Mouse (Mus musculus): ENCODE data around the gene Fbxw21. TPM values are rescaled to one million over a fixed set of nuclear protein-coding genes. Genes with fewer than 3 reads are reported as not detected.

Gene Fbxw21
- total RNA-seq, 2 experiments from 2014 or later, result not detected

- no peak for ATAC-seq (replicated peaks; ENCODE audit: low FRiP score, poor library complexity, severe bottlenecking)
These were observed 67.9 kb downstream of the Fbxw21 start for GRCm38 (mm10) chr9:109093786-109094552.

- ATAC-seq (replicated peaks; ENCODE audit: low FRiP score, poor library complexity, severe bottlenecking), result no peak
These were observed 69.0 kb downstream of the Fbxw21 start for GRCm38 (mm10) chr9:109092799-109093198.

GRCm38 (mm10) chr9:109091802-109092201 lies 70.0 kb downstream of the Fbxw21 start:
- no peak for ATAC-seq (replicated peaks; ENCODE audit: low FRiP score, poor library complexity, severe bottlenecking)

GRCm38 (mm10) chr9:109090446-109090845 lies 71.4 kb downstream of the Fbxw21 start:
- no peak for ATAC-seq (replicated peaks; ENCODE audit: low FRiP score, poor library complexity, severe bottlenecking)

Other genes starting within 250 kb of the Fbxw21 start
- not detected in 2 replicates for gene Tmem89, start 247.4 kb downstream of the Fbxw21 start, total RNA-seq (2015; ENCODE audit: low replicate concordance)
- not detected in 2 replicates for gene Tmem89, start 247.4 kb downstream of the Fbxw21 start, total RNA-seq (2017; ENCODE audit: low replicate concordance)
- gene Uqcrc1, start 225.4 kb downstream of the Fbxw21 start, total RNA-seq (2015; ENCODE audit: low replicate concordance), result 24.2 and 31.5 TPM in 2 replicates
- 55.1 and 79.9 TPM in 2 replicates for gene Uqcrc1, start 225.4 kb downstream of the Fbxw21 start, total RNA-seq (2017; ENCODE audit: low replicate concordance)
- gene Col7a1, start 208.5 kb downstream of the Fbxw21 start, total RNA-seq (2015; ENCODE audit: low replicate concordance), result under 0.01 TPM in 1 of 2 replicates, not detected in the other
- 0.17 and 1.4 TPM in 2 replicates for gene Col7a1, start 208.5 kb downstream of the Fbxw21 start, total RNA-seq (2017; ENCODE audit: low replicate concordance)
- not detected in 2 replicates for gene Ucn2, start 176.0 kb downstream of the Fbxw21 start, total RNA-seq (2015; ENCODE audit: low replicate concordance)
- gene Ucn2, start 176.0 kb downstream of the Fbxw21 start, total RNA-seq (2017; ENCODE audit: low replicate concordance), result not detected in 2 replicates
- 3.1 and 13.3 TPM in 2 replicates for gene Pfkfb4, start 170.3 kb downstream of the Fbxw21 start, total RNA-seq (2015; ENCODE audit: low replicate concordance)
- 7.9 and 12.3 TPM in 2 replicates for gene Pfkfb4, start 170.3 kb downstream of the Fbxw21 start, total RNA-seq (2017; ENCODE audit: low replicate concordance)
- gene Shisa5, start 123.5 kb downstream of the Fbxw21 start, total RNA-seq (2015; ENCODE audit: low replicate concordance), result 14.6 and 20.3 TPM in 2 replicates
- gene Shisa5, start 123.5 kb downstream of the Fbxw21 start, total RNA-seq (2017; ENCODE audit: low replicate concordance), result 13.9 and 51.4 TPM in 2 replicates
- gene Trex1, start 102.3 kb downstream of the Fbxw21 start, total RNA-seq (2015; ENCODE audit: low replicate concordance), result 7.3 and 19.6 TPM in 2 replicates
- gene Trex1, start 102.3 kb downstream of the Fbxw21 start, total RNA-seq (2017; ENCODE audit: low replicate concordance), result 1.7 and 4.2 TPM in 2 replicates
- 4.2 TPM in 1 of 2 replicates, not detected in the other for gene Atrip, start 87.9 kb downstream of the Fbxw21 start, total RNA-seq (2015; ENCODE audit: low replicate concordance)
- gene Atrip, start 87.9 kb downstream of the Fbxw21 start, total RNA-seq (2017; ENCODE audit: low replicate concordance), result 4.8 and 10.6 TPM in 2 replicates
- 2.5 TPM in 1 of 2 replicates, not detected in the other for gene Ccdc51, start 79.5 kb downstream of the Fbxw21 start, total RNA-seq (2015; ENCODE audit: low replicate concordance)
- 3.7 and 4.3 TPM in 2 replicates for gene Ccdc51, start 79.5 kb downstream of the Fbxw21 start, total RNA-seq (2017; ENCODE audit: low replicate concordance)
- gene Tma7, start 79.5 kb downstream of the Fbxw21 start, total RNA-seq (2015; ENCODE audit: low replicate concordance), result 104 and 108 TPM in 2 replicates
- 44.6 and 57.0 TPM in 2 replicates for gene Tma7, start 79.5 kb downstream of the Fbxw21 start, total RNA-seq (2017; ENCODE audit: low replicate concordance)
- not detected in 2 replicates for gene Plxnb1, start 66.7 kb downstream of the Fbxw21 start, total RNA-seq (2015; ENCODE audit: low replicate concordance)
- not detected in 2 replicates for gene Plxnb1, start 66.7 kb downstream of the Fbxw21 start, total RNA-seq (2017; ENCODE audit: low replicate concordance)
- not detected in 2 replicates for gene Fbxw13, start 33.9 kb upstream of the Fbxw21 start, total RNA-seq (2015; ENCODE audit: low replicate concordance)
- gene Fbxw13, start 33.9 kb upstream of the Fbxw21 start, total RNA-seq (2017; ENCODE audit: low replicate concordance), result not detected in 2 replicates
- not detected in 2 replicates for gene Fbxw20, start 72.7 kb upstream of the Fbxw21 start, total RNA-seq (2015; ENCODE audit: low replicate concordance)
- not detected in 2 replicates for gene Fbxw20, start 72.7 kb upstream of the Fbxw21 start, total RNA-seq (2017; ENCODE audit: low replicate concordance)
- gene Fbxw14, start 125.6 kb upstream of the Fbxw21 start, total RNA-seq (2015; ENCODE audit: low replicate concordance), result not detected in 2 replicates
- gene Fbxw14, start 125.6 kb upstream of the Fbxw21 start, total RNA-seq (2017; ENCODE audit: low replicate concordance), result not detected in 2 replicates
- not detected in 2 replicates for gene Fbxw28, start 177.6 kb upstream of the Fbxw21 start, total RNA-seq (2015; ENCODE audit: low replicate concordance)
- gene Fbxw28, start 177.6 kb upstream of the Fbxw21 start, total RNA-seq (2017; ENCODE audit: low replicate concordance), result not detected in 2 replicates
- gene Fbxw22, start 242.3 kb upstream of the Fbxw21 start, total RNA-seq (2015; ENCODE audit: low replicate concordance), result not detected in 2 replicates
- gene Fbxw22, start 242.3 kb upstream of the Fbxw21 start, total RNA-seq (2017; ENCODE audit: low replicate concordance), result not detected in 2 replicates

Measured in erythroblast, adult 5-6 weeks (primary cell).